Mouse (Mus musculus): Measurements from ENCODE around the gene Gid4.

DNA sequence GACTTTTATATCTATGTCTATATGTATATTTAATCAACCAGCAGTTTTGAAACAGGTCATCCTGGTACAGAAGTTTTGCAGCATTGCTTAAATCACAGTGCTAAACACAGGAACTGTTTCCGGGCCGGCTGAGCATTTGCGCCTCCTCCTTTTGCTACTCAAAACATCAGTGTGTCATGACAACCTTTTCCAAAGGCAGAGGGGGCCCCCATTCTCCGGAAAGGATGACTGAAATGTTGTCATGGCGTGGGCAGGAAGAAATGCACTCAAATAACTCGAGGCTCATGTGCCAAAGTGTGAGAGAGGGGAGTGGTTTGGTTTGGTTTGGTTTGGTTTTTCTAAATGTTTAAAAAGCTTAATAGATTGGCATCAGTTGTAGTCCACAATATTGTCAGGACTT is 26.0 kb downstream of the Gid4 start:
- TF ChIP-seq EP300 (optimal IDR thresholded peaks at IDR 0.05) (no peak), CTCF (IDR thresholded peaks at IDR 0.05; ENCODE audit: low read depth) (no peak)
